Mouse (Mus musculus): ENCODE measurements around the gene Gm21887.
"Not testable (repeated sequence)": the region's sequence is repeated elsewhere in the genome, so short reads cannot be mapped to it uniquely, and the experiment has no call there.

DNA sequence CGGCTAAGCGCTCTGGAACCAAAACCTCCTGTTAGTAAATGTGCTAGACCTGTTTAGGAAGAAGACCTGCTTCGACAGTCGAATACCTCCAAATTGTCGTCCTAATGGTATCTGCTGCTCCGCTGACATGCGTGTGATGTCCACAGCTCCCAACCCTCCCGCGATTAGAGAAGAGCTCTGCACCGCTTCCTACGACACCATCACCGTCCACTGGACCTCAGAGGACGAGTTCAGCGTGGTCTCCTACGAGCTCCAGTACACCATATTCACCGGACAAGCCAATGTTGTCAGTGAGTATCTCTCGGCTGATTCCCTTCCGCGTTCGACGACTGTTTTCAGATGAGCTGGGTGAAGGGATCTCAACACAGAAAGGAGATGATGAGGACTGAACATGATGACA is 24.6 kb upstream of the Gm21887 start:
- TF ChIP-seq POLR2A, CTCF (IDR thresholded peaks at IDR 0.05; ENCODE audit: extremely low read depth, insufficient read depth, low read length): not testable (repeated sequence)

All from cortical plate, adult 2 months (tissue).